Mouse (Mus musculus) kidney, adult 18-20 months (tissue): ENCODE measurements around the gene Cyp2w1.
"Not testable (repeated sequence)": the region's sequence is repeated elsewhere in the genome, so short reads cannot be mapped to it uniquely, and the experiment has no call there.

Experiments used
- DNase-seq: peaks from one replicate; pipeline ENCODE4 v3.0.0; 2021

Gene Cyp2w1

GRCm38 (mm10) chr5:139332590-139333272 lies 19.7 kb upstream of the Cyp2w1 start:
- no peak for DNase-seq

DNA sequence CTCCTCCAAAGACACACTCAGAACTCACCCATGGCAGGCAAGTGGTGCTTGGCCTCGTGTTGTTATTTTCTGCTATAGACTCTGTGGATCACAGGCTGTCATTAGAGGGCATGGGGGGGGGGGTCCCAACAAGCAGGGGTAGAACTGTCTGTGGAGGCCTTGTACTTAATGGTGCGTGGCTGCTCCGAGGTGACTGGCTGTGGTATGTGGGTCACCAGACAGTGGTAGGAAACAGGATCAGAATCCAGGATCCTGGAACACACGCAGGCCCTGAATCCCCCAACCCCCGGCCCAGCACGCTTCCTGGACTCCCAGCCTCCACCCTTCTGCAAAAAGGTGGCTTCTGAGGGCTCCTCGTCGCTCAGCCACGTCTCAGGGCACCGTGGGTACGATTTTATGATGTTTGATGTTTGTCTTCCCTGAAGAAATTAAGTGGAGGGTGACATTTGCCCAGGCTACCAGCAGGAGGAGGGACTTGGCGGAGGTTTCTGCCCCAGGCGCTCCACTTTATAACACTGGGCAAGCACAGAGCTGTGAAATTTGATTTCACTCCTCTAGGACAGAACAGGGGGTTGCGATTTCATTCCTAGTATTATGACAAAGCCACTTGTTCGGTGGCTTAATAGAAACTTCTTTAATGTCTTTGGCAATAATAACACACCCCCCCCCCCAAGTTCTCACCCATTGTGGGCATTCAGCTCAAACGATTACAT lies 19.0 kb upstream of the Cyp2w1 start:
- DNase-seq: peak; percentile 68

DNA sequence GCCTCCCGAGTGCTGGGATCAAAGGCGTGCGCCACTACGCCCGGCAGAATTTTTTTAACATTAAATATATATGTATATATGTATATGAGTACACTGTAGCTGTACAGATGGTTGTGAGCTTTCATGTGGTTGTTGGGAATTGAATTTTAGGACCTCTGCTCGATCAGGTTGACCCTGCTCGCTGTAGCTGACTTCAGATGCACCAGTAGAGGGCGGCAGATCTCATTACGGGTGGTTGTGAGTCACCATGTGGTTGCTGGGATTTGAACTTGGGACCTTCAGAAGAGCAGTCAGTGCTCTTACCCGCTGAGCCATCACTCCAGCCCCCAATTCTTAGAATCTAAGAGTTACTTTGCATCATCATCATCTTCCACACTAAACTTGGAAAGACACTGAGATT lies 18.0 kb upstream of the Cyp2w1 start:
- DNase-seq: not testable (repeated sequence)

DNA sequence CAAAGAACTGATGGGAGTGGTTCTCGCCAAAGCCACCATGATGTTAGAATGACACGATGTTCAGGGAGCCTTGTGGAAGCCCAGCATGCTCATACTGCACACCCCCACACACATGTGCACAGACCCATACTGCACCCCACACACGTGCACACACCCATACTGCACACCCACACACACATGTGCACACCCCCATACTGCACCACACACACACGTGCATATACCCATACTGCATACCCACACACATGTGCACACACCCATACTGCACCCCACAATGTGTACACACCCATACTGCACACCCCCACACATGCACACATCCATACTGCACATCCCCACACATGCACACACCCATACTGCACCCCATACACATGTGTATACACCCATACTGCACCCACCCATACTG lies 16.8 kb upstream of the Cyp2w1 start:
- DNase-seq: no peak

DNA sequence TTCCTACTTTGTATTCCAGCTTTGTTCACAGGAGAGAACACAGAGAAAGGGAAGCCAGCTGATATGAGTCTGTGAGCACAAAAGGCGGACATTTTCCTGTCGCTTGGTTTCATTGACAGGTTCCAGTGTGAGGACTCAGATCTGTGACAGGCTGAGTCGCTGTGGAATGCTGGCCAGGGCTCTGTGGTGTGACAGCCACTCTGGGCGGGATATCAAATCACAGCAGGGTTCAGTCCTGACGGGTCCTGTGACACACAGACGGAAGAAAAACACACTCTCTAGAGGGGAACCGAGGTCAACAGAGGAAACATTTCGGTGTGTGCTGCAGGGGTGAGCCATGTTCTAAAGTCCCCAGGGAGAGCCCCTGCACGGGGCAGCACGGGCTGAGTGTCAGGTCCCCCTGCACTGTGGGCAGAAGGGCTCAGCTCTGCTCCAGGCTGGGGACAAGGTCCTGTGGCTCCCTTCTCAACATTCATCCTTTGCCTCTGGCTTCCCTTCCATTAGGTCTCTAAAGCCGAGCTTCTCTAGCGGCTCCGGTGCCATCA lies 14.5 kb upstream of the Cyp2w1 start:
- no peak for DNase-seq

DNA sequence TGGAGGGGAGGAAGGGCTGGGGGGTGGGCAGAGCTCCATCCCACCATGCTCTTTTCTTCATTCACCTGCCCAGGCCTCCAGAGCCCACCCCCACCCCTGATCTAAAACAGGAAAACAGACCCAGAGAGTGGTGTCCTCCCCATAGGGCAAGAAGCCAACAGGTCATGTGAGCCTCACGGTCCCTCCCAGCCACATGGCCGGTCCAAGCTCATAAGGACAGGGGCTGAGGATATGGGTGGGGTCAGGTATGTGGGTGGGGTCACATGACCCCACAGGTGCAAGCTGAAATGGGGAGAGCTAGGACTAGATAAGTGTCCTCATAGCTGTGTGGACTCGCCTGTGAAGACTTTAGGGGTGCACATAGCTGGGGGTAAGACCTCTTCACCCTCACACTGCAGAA lies 14.0 kb upstream of the Cyp2w1 start:
- DNase-seq: peak; percentile 60

DNA sequence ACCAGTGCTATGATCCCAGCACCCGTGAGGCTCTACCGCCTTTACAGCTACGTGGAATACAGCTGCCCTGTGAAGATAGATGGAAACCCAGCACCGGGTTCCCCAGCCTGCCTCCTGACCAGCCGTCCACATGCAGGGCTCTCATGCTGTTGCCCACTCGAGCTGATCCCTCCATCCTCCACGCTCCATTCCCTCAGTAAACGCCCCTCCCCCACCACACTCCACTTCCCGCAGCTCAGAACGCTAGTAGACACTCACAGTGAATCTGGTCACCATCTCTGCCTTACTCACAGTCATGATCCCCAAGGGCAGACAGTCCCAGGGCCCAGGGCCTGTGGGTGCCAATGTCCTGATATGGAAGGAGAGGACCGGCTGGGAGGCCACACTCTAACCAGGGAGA lies 13.5 kb upstream of the Cyp2w1 start:
- no peak for DNase-seq

DNA sequence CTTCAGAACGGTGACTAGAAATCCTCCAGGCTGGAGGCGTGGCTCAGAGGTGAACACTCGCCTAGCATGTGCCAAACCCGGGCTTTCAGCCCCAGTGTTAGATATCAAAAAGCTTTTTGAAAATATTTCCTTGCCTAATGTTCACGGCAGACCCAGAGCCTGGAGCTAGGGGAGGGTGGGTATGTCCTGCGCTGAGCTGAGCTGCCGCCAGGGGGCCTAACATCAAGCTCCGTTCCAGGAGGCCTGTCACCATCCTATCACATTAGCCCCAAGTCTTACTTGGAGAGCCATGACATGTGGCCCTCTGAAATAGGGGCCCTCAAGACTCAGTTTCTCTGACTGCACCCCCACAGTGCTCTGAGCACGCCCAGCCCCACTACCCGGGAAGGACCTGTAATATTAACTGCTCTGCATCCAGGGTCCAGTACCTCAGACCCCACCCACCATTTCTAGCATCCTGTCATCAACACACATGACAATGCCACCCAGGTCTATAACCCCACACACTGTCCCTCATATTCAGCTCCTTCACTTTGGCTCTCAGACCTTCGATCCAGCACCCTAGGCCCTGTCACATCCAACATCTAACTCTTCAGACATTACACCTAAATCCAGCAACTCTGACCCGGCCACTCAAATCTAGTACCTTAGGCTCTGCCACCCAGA lies 8.3 kb upstream of the Cyp2w1 start:
- peak; percentile 81 for DNase-seq

- peak; percentile 97 for DNase-seq
Measured at GRCm38 (mm10) chr5:139344687-139345363, 7.6 kb upstream of the Cyp2w1 start.

GRCm38 (mm10) chr5:139345364-139345714 lies 7.1 kb upstream of the Cyp2w1 start:
- DNase-seq: no peak

GRCm38 (mm10) chr5:139347225-139347624 lies 5.2 kb upstream of the Cyp2w1 start:
- peak; percentile 25 for DNase-seq

DNA sequence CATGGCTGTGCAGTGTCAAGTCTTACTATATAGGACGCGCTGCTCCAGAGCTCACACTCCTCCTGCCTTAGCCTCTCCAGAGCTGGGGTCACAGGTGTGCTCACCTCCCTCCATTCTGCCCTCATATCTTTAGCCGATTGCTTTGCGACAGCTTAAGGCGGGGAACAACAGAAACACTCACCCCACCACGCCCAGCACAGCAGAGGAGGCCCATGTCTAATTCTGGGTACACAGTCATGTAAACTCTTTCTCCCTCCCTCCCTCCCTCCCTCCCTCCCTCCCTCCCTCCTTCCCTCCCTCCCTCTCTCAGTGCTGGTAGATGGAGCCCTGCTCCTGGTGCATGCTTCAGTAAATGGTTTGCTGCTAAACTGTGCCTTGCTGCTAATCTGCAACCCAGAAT lies 2.7 kb upstream of the Cyp2w1 start:
- DNase-seq: no peak

GRCm38 (mm10) chr5:139351134-139351533 lies 1.3 kb upstream of the Cyp2w1 start, which contains the start of gene Cox19:
TSS of gene Cox19 (minus strand) at chr5:139351418.
- no peak for DNase-seq

- no peak for DNase-seq
Measured at GRCm38 (mm10) chr5:139351628-139352027, 789 bp upstream of the Cyp2w1 start.

DNA sequence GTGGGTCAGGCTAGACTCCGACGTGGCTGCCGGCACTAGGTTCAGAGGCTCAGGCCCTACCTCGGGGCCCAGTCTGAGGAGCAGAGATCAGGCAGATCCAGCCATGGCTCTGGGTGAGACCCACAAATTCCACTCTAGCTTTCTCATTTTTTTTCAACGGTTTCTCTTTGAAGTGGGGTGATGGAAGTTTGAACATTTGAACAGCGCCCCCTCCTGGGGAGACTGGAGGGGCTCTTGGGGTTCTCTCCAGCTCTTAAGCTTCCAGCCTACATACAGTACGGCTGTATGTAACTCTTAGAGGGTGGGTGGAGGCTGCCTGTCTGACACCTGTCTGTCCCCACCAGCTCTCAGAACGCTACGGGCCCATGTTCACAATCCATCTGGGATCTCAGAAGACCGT lies 1.1 kb downstream of the Cyp2w1 start:
- DNase-seq: no peak

DNA sequence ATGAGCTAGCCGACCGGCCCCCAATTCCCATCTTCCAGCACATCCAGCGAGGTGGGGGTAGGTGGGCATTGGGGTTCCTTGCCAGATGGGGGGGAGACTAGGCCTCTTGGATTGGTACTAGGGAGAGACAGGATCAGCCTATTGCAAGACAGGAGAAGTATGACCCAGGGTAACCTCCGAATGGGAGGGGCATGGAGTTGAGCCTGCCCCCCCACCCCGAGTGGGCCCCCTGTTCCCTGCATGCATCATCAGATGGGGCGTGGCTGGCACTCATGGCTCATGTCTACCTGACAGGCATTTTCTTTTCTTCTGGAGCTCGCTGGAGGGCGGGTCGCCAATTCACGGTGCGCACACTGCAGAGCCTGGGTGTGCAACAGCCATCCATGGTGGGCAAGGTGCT lies 1.5 kb downstream of the Cyp2w1 start:
- DNase-seq: no peak

DNA sequence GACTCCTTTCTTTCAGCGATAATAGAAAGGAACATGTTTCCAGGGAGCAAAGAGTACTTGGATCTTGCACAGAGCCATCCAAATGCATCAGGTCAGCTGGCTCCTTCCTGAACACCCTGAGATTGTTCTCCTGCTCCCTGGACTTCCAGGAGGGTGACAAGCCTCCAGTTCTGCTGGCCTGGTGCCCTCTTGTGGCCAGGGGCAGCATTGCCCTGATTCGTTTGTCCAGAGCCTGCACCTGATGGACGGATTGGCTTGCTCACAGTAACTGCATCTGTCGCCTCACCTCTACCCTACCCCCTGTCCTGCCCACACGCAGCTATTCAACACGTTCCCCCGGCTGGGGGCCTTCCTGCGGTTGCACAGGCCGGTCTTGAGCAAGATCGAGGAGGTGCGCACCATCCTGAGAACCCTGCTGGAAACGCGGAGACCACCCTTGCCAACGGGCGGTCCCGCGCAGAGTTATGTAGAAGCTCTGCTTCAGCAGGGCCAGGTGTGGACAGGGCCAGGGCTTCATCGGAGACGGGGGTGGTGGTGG lies 2.9 kb downstream of the Cyp2w1 start:
- DNase-seq: peak; percentile 90

GRCm38 (mm10) chr5:139358653-139359052 lies 6.2 kb downstream of the Cyp2w1 start:
- peak; percentile 67 for DNase-seq

DNA sequence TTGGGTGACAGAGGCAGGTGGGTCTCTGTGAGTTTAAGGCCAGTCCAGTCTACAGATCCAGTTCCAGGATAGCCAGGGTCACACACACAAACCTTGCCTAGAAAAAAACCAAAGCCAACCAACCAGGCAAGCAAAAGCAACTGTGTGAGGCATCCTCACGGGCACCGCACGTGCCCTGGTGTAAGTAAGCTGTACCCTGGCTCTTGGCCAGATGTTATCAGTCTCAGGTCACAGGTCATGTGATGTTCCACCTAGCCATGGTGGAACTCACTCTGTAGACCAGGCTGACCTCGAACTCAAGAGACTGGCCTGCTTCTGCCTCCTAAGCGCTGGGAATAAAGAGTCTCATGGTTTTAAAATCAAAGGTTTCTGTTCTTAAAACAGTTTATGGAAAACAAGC lies 6.8 kb downstream of the Cyp2w1 start:
- DNase-seq: no peak

DNA sequence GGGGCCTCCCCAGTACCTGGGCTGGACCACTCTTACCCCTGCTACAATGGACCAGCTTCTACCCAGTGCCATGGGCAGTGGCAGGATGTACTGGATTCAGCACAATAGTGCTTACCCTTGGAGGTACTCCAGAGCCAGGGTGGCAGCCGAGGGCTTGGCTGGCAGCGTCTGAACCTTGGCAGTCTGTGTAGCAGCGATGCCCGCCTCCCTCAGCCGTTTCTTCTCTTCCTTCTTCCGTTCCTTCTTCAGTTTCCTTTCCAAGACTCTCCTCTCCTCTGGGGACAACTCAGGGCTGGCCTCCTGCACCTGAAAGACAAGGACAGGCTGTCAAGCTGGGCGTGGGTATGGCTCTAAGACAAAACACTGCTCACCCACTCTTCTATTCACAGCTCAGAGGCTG lies 11.4 kb downstream of the Cyp2w1 start:
- DNase-seq: no peak

- peak; percentile 97 for DNase-seq
Measured at GRCm38 (mm10) chr5:139364260-139364910, 12.0 kb downstream of the Cyp2w1 start.

GRCm38 (mm10) chr5:139364911-139365571 lies 12.6 kb downstream of the Cyp2w1 start:
- DNase-seq: peak; percentile 26
